Comparison of ENCODE assay signal across 11 mouse cellular contexts in the genomic region with DNA sequence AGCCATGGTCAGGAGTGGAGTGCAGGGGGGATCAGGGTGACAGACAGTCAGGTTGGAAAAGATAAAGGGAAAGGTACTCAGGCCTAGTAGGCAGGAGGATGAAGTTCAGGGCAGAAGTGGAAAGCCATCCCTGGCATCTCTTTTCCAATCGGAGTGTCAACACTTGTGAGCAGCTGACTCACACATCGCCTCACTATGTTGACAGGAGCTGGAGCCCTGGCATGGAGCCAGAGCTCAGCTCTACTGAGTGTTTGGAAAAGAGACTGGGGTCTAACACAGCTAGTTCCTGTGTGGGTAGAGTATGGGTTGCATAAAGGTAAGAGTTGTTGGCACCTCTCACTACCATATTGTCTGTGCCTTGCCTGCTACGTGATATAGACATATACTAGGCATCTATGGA. TPM values are rescaled to one million over a fixed set of nuclear protein-coding genes. Genes with fewer than 3 reads are reported as not detected.
A peak's percentile ranks its signal among the peaks of the same experiment; 100 is the strongest.
DNase-seq lines count a peak whose midpoint lies in the region; ATAC-seq and TF ChIP-seq lines count a peak whose summit lies in the region.
"Had no signal": no experiment of that assay in that cellular context is flagged by ENCODE, and none has a peak within 500 bp of the region (broad histone marks: within the 10 kb centered on the region; RNA-seq: fewer than 3 reads in every experiment).

No protein-coding gene starts in this region.

- no peaks in the 10 kb centered on the region for H3K36me3 ChIP-seq in heart, embryonic 10.5 days
- H3K36me3 ChIP-seq in heart, embryonic 16.5 days (ENCODE audit: control insufficient read depth, insufficient read depth) = no peaks in the 10 kb centered on the region
- no peaks in the 10 kb centered on the region for H3K36me3 ChIP-seq in intestine, postnatal 0 days (ENCODE audit: control insufficient read depth, insufficient read depth)
- H3K36me3 ChIP-seq: limb, embryonic 15.5 days had no signal

- WGBS in heart, embryonic 10.5 days = 36% methylated on average over 3 of the region's 3 CpGs
- 29% methylated on average over 3 of the region's 3 CpGs for WGBS in heart, embryonic 16.5 days
- WGBS in intestine, postnatal 0 days = 59% methylated on average over 3 of the region's 3 CpGs

- H3K9me3 ChIP-seq in heart, embryonic 10.5 days = no peaks in the 10 kb centered on the region
- H3K9me3 ChIP-seq in heart, embryonic 16.5 days (replicated peaks; ENCODE audit: control insufficient read depth, low read length) = no peaks in the 10 kb centered on the region; the same call in 1 of the 2 replicates
- H3K9me3 ChIP-seq in intestine, postnatal 0 days (ENCODE audit: control insufficient read depth) = no peaks in the 10 kb centered on the region
- H3K9me3 ChIP-seq: limb, embryonic 15.5 days had no signal

- TF ChIP-seq CTCF in intestine, postnatal 0 days (IDR thresholded peaks at IDR 0.05; ENCODE audit: low read depth) = no peak

- no peak overlapping the region for H3K27ac ChIP-seq in heart, embryonic 10.5 days
- peak overlapping the region; percentile 17; the same call in 1 of the 2 replicates for H3K27ac ChIP-seq in heart, embryonic 16.5 days (ENCODE audit: low read length)
- no peak overlapping the region for H3K27ac ChIP-seq in intestine, postnatal 0 days (ENCODE audit: low read depth, low read length)
- H3K27ac ChIP-seq: limb, embryonic 15.5 days had no signal

- ATAC-seq in heart, embryonic 16.5 days (replicated peaks; ENCODE audit: extremely low read depth, insufficient read depth, low FRiP score) = peak; percentile 77
- no peak for ATAC-seq in intestine, postnatal 0 days

- peaks cover 16% of the 10 kb centered on the region; the same call in 1 of the 2 replicates for H3K4me1 ChIP-seq in heart, embryonic 10.5 days
- H3K4me1 ChIP-seq in heart, embryonic 16.5 days (ENCODE audit: control insufficient read depth, insufficient read depth, low read length) = peaks cover 8% of the 10 kb centered on the region
- no peaks in the 10 kb centered on the region for H3K4me1 ChIP-seq in intestine, postnatal 0 days (replicated peaks; ENCODE audit: control insufficient read depth, insufficient read depth, low read length)
- H3K4me1 ChIP-seq: limb, embryonic 15.5 days had no signal

- no peaks in the 10 kb centered on the region for H3K27me3 ChIP-seq in heart, embryonic 10.5 days (ENCODE audit: insufficient read depth, poor library complexity, severe bottlenecking)
- H3K27me3 ChIP-seq in heart, embryonic 16.5 days (ENCODE audit: control insufficient read depth, insufficient read depth, low read length) = no peaks in the 10 kb centered on the region
- no peaks in the 10 kb centered on the region for H3K27me3 ChIP-seq in intestine, postnatal 0 days (replicated peaks; ENCODE audit: control insufficient read depth, insufficient read depth, low read length)
- H3K27me3 ChIP-seq: limb, embryonic 15.5 days had no signal

- no peak overlapping the region for H3K9ac ChIP-seq in heart, embryonic 16.5 days (ENCODE audit: low read length)
- no peak overlapping the region for H3K9ac ChIP-seq in intestine, postnatal 0 days (ENCODE audit: low read depth, low read length)
- H3K9ac ChIP-seq: limb, embryonic 15.5 days had no signal

- DNase-seq in heart, adult 18-20 months = peak; percentile 18 to 24
- no peak for DNase-seq in heart, postnatal 25 days (ENCODE audit: low spot score)
- peak; percentile 88 for DNase-seq in heart, embryonic 10.5 days (ENCODE audit: low spot score)
- DNase-seq in lung, postnatal 25 days (ENCODE audit: low spot score) = peak; percentile 7
- DNase-seq in natural killer cell, adult 2 months (ENCODE audit: low spot score in 2 of 2) = no peak
- DNase-seq: kidney, adult 8-10 months; layer of hippocampus, adult 9-11 months; right cerebral cortex, postnatal 14 days had no signal

- H3K4me2 ChIP-seq in heart, embryonic 16.5 days (ENCODE audit: low read depth, low read length) = no peak overlapping the region
- H3K4me2 ChIP-seq in intestine, postnatal 0 days (replicated peaks; ENCODE audit: low read depth) = no peak overlapping the region
- H3K4me2 ChIP-seq: limb, embryonic 15.5 days had no signal

- intact Hi-C loops in heart, postnatal 25 days (cut with DNase I) = no loop called here

- no peak overlapping the region for H3K4me3 ChIP-seq in heart, embryonic 10.5 days
- H3K4me3 ChIP-seq in heart, embryonic 16.5 days (ENCODE audit: low read length) = no peak overlapping the region
- no peak overlapping the region for H3K4me3 ChIP-seq in intestine, postnatal 0 days (ENCODE audit: low read depth, low read length)
- H3K4me3 ChIP-seq: limb, embryonic 15.5 days had no signal

RNA-seq across cellular contexts. Expression of gene Mex3b, which starts 38.4 kb away (rescaled TPM):
- 1 to 10 TPM; 1.2 to 1.3 TPM for total RNA-seq in heart, adult 18-20 months (2021)
- total RNA-seq in heart, postnatal 25 days (2021) = 1 to 10 TPM; 1.6 to 2.5 TPM
- polyA plus RNA-seq in heart, embryonic 10.5 days (2016; fragmentation: Nextera tagmentation; extraction: Ambion mirVana) = 7.3 and 14.8 TPM in 2 replicates
- 4.7 and 5.2 TPM in 2 replicates for polyA plus RNA-seq in heart, embryonic 16.5 days (2015; fragmentation: Nextera tagmentation; extraction: Ambion mirVana)
- 2.3 and 2.8 TPM in 2 replicates for polyA plus RNA-seq in intestine, postnatal 0 days (2015; fragmentation: Nextera tagmentation; extraction: Ambion mirVana)

Comparison
In these comparisons a context has a peak if more than half of its experiments do, and no peak if none do; other contexts are left out.
1. DNase-seq: peak in heart, adult 18-20 months (2 of 2), heart, embryonic 10.5 days (single experiment) and lung, postnatal 25 days (single experiment); none in heart, postnatal 25 days (single experiment) and natural killer cell, adult 2 months (0 of 2).